Mouse (Mus musculus) limb, embryonic 13.5 days (tissue): ENCODE results near the gene Akt3. TPM values are rescaled to one million over a fixed set of nuclear protein-coding genes. Genes with fewer than 3 reads are reported as not detected.

Experiments used
- ATAC-seq: fragments of 200-750 bp; cut with Nextera tagmentation; 2 replicates; pipeline ENCODE4 v1.8.0; 2017; ENCODE audit warnings: low read depth, moderate number of reproducible peaks, moderate TSS enrichment; ENCODE audit not compliant: low FRiP score
- H3K27ac ChIP-seq: fragments of 300-500 bp; sonication (generic); 2 replicates; pipeline ENCODE4 v1.5.1; 2015; ENCODE audit warnings: inconsistent platforms, mild to moderate bottlenecking, moderate library complexity
- H3K27me3 ChIP-seq: fragments of 300-500 bp; sonication (generic); 2 replicates; pipeline ENCODE4 v1.6.1; 2015; ENCODE audit warnings: mild to moderate bottlenecking, inconsistent platforms
- H3K36me3 ChIP-seq: fragments of 300-500 bp; sonication (generic); 2 replicates; pipeline ENCODE4 v1.6.1; 2015; ENCODE audit warnings: inconsistent platforms, mild to moderate bottlenecking, moderate library complexity
- H3K4me1 ChIP-seq: fragments of 300-500 bp; sonication (generic); 2 replicates; pipeline ENCODE4 v1.6.1; 2015; ENCODE audit warnings: inconsistent platforms
- H3K4me2 ChIP-seq: fragments of 300-500 bp; sonication (generic); replicated peaks from 2 replicates; pipeline ENCODE4 v1.6.1; 2015; ENCODE audit warnings: inconsistent platforms, mild to moderate bottlenecking, moderate library complexity
- H3K4me3 ChIP-seq: fragments of 300-500 bp; sonication (generic); 2 replicates; pipeline ENCODE4 v1.5.1; 2015; ENCODE audit warnings: moderate library complexity, mild to moderate bottlenecking, inconsistent platforms
- H3K9ac ChIP-seq: fragments of 300-500 bp; sonication (generic); 2 replicates; pipeline ENCODE4 v1.6.1; 2015; ENCODE audit warnings: mild to moderate bottlenecking, inconsistent platforms
- H3K9me3 ChIP-seq: fragments of 300-500 bp; sonication (generic); 2 replicates; pipeline ENCODE4 v1.6.1; 2016; ENCODE audit warnings: inconsistent platforms
- WGBS: fragments of 180-500 bp; shearing (Covaris S2); methylation state at CpG from one replicate; pipeline ENCODE4 v1.1.7; 2015; 5-methylcytosine and 5-hydroxymethylcytosine counted together
- polyA plus RNA-seq: library from polyadenylated mRNA; unstranded; fragments of >200 nt; fragmentation: Nextera tagmentation; extraction: Ambion mirVana; gene quantifications from 2 replicates; pipeline ENCODE4 v1.2.1, GENCODE M21; 2015

The Akt3 gene
- polyA plus RNA-seq, 1 experiment from 2014 or later: 7.1 TPM

GRCm38 (mm10) chr1:177175436-177175835 is 82.6 kb downstream of the Akt3 start:
- Histone ChIP-seq H3K4me3 (no peak overlapping the region), H3K27me3 (no peaks in the 10 kb centered on the region), H3K9ac (no peak overlapping the region), H3K36me3 (no peaks in the 10 kb centered on the region), H3K4me1 (no peaks in the 10 kb centered on the region), H3K27ac (no peak overlapping the region), H3K9me3 (no peaks in the 10 kb centered on the region), H3K4me2 (no peak overlapping the region)
- ATAC-seq: no peak

DNA sequence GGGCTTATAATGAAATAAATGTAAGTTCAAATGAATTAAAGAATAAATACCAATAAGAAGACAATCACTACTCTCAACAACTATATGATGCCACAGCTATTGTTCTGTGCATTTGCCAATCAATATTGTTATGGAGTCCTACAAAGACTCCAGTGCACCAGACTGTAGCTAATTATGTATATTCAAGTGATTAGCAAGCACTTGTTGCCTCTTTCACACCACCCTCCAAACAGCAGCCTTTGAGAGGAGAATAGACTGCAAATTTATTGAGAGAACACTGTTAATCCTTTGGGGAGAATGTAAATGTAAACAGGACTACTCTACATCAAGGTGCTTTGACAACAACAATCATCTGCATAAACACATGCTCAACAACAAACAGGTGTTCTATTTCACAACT is 86.7 kb downstream of the Akt3 start:
- ATAC-seq: no peak
- no peak overlapping the region for H3K27ac ChIP-seq
- H3K4me1 ChIP-seq: no peaks in the 10 kb centered on the region
- H3K4me2 ChIP-seq: no peak overlapping the region
- no peak overlapping the region for H3K4me3 ChIP-seq
- H3K9me3 ChIP-seq: no peaks in the 10 kb centered on the region
- no peaks in the 10 kb centered on the region for H3K36me3 ChIP-seq
- no peak overlapping the region for H3K9ac ChIP-seq
- H3K27me3 ChIP-seq: no peaks in the 10 kb centered on the region

DNA sequence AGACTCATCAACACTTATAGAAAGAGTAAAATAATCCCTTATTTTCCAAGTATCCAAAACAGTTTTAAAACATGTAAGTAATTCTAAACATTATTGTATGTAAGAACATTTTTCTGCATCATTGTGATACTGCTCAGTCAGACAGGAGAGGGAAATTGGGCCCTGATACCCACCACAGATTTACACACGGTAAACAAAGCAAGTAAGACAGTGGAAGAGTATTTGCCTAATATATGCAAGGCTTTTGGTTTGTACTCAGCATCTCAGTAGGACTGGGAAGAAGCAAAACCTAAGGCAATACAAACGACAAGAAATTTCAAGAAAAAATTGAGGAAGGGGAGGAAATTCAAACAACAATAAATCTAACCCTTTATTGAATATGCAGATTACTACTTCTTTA is 92.2 kb downstream of the Akt3 start:
- no peaks in the 10 kb centered on the region for H3K36me3 ChIP-seq
- no peaks in the 10 kb centered on the region for H3K27me3 ChIP-seq
- no peak for ATAC-seq
- H3K27ac ChIP-seq: no peak overlapping the region
- no peak overlapping the region for H3K4me3 ChIP-seq
- no peak overlapping the region for H3K4me2 ChIP-seq
- 47% methylated on average over 2 of the region's 2 CpGs for WGBS
- H3K9ac ChIP-seq: no peak overlapping the region
- no peaks in the 10 kb centered on the region for H3K9me3 ChIP-seq
- no peaks in the 10 kb centered on the region for H3K4me1 ChIP-seq

DNA sequence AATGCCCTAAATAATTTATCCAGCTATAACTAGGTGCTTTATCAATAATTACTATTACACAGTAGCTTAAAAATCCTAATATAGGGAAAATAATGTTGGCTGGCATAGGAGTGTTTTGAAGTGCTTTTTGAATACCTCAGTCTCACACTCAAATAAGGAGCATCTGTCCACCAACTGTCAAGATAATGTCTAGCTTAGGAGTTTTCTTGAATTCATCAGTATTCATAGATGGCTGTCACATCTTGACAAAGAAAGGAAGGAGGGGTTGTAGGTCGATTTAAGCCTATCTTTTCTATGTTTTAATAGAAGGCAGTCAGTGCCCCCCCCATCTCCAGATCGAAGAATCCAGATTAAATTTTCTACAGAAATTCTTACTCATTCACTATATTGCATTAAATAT is 92.7 kb downstream of the Akt3 start:
- H3K4me1 ChIP-seq: no peaks in the 10 kb centered on the region
- H3K36me3 ChIP-seq: no peaks in the 10 kb centered on the region
- WGBS: 86% methylated on average over 2 of the region's 2 CpGs
- H3K27me3 ChIP-seq: no peaks in the 10 kb centered on the region
- H3K9me3 ChIP-seq: no peaks in the 10 kb centered on the region
- H3K4me3 ChIP-seq: no peak overlapping the region
- no peak overlapping the region for H3K9ac ChIP-seq
- no peak overlapping the region for H3K27ac ChIP-seq
- H3K4me2 ChIP-seq: no peak overlapping the region
- no peak for ATAC-seq

DNA sequence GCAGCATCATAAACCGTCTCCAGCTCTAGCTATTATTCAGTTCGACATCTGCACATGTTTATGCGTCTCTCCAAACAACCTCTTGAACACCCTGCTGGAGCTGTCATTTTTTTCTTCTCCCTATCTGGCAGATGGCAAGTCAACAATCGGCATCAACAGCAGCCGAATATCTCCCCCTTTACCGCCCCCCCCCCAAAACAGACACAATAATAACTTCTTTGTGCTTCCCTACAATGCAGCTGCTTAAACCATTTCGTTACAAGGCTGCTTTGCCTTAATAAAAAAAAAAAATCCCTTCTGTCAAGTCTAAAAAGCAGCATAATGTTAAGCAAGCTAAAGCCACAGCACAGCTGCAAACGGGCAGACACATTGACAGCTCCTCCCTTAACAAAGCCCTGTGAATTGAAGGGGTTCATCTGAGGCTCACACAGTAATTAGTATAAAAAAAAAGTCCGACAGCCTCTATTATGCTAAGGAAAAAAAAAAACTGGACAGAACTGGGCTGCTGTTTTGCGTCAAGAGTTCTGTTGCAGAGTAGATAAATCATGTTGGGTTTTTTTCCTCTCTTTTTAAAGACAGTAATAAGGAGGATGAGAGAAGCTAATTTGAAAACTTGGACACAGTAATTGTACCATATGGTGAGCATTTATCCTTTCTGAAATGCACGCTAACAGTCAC is 107.5 kb downstream of the Akt3 start:
- Histone ChIP-seq H3K4me2 (peak overlapping the region; percentile 12; the same call in 1 of the 2 replicates), H3K9me3 (no peaks in the 10 kb centered on the region), H3K4me1 (peaks cover 9% of the 10 kb centered on the region; the same call in 1 of the 2 replicates), H3K27ac (no peak overlapping the region), H3K36me3 (no peaks in the 10 kb centered on the region), H3K27me3 (no peaks in the 10 kb centered on the region), H3K4me3 (no peak overlapping the region), H3K9ac (no peak overlapping the region)
- ATAC-seq: peak; percentile 67
- WGBS: 16% methylated on average over 11 of the region's 11 CpGs

DNA sequence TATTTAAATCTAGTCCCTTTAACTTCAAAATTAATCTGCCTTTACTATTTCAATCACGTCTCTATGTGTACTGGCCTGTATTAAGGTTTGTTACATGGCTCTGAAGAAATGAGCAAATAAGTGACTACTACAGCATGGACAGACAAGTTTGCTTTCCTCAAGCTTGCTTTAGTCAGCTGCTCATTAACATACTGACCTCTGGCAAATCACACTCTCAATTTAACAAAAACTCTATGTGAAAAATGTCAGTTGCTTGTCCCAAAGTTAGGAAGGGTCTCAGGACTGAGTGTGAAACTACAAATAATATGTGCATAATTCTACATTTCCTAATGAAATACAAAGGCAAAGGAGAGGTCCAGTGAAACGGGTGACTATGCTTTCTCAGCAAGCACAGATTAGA is 109.3 kb downstream of the Akt3 start:
- no peak for ATAC-seq
- 54% methylated on average over 2 of the region's 2 CpGs for WGBS
- H3K36me3 ChIP-seq: no peaks in the 10 kb centered on the region
- H3K9ac ChIP-seq: no peak overlapping the region
- no peaks in the 10 kb centered on the region for H3K27me3 ChIP-seq
- no peak overlapping the region for H3K4me2 ChIP-seq
- no peaks in the 10 kb centered on the region for H3K9me3 ChIP-seq
- no peak overlapping the region for H3K4me3 ChIP-seq
- H3K27ac ChIP-seq: no peak overlapping the region
- H3K4me1 ChIP-seq: peaks cover 9% of the 10 kb centered on the region; the same call in 1 of the 2 replicates

DNA sequence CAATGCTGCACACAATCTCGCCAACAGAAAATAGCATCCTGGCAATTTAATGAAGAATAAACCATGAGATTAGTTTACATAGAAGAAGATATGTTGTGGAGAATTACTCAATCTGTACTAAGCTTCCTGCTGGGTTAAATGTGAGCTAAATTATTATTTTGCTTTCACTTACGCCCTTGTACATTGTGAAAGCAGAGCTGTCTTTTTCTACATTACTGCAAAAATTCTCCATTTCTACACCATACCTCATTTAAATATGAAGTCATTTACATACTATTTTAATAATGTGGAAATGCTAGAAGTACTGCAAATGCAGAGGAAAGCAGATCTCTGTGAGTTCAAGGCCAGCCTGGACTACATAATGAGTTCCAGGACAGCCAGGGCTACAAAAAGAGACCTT is 116.5 kb downstream of the Akt3 start:
- no peaks in the 10 kb centered on the region for H3K9me3 ChIP-seq
- no peak overlapping the region for H3K27ac ChIP-seq
- no peaks in the 10 kb centered on the region for H3K27me3 ChIP-seq
- no peaks in the 10 kb centered on the region for H3K36me3 ChIP-seq
- ATAC-seq: no peak
- H3K4me2 ChIP-seq: no peak overlapping the region
- no peaks in the 10 kb centered on the region for H3K4me1 ChIP-seq
- no peak overlapping the region for H3K4me3 ChIP-seq
- WGBS: 89% methylated on average over 2 of the region's 2 CpGs
- H3K9ac ChIP-seq: no peak overlapping the region

GRCm38 (mm10) chr1:177139652-177140051 is 118.4 kb downstream of the Akt3 start:
- Histone ChIP-seq H3K4me2 (no peak overlapping the region), H3K9ac (no peak overlapping the region), H3K4me3 (no peak overlapping the region), H3K4me1 (no peaks in the 10 kb centered on the region), H3K27me3 (no peaks in the 10 kb centered on the region), H3K36me3 (no peaks in the 10 kb centered on the region), H3K27ac (no peak overlapping the region), H3K9me3 (no peaks in the 10 kb centered on the region)
- 83% methylated on average over 6 of the region's 6 CpGs for WGBS
- no peak for ATAC-seq

GRCm38 (mm10) chr1:177131458-177131857 is 126.5 kb downstream of the Akt3 start:
- H3K27ac ChIP-seq: no peak overlapping the region
- no peaks in the 10 kb centered on the region for H3K27me3 ChIP-seq
- no peak overlapping the region for H3K9ac ChIP-seq
- H3K4me2 ChIP-seq: no peak overlapping the region
- ATAC-seq: no peak
- no peaks in the 10 kb centered on the region for H3K9me3 ChIP-seq
- 0 out of 2 replicates have a peak, but pooled peaks cover 4% of the 10 kb centered on the region for H3K4me1 ChIP-seq
- no peaks in the 10 kb centered on the region for H3K36me3 ChIP-seq
- WGBS: 61% methylated on average over 2 of the region's 2 CpGs
- H3K4me3 ChIP-seq: no peak overlapping the region

GRCm38 (mm10) chr1:177126674-177127073 is 131.3 kb downstream of the Akt3 start:
- no peak overlapping the region for H3K9ac ChIP-seq
- H3K27me3 ChIP-seq: no peaks in the 10 kb centered on the region
- H3K4me3 ChIP-seq: no peak overlapping the region
- H3K9me3 ChIP-seq: no peaks in the 10 kb centered on the region
- WGBS: 82% methylated on average over 8 of the region's 8 CpGs
- H3K27ac ChIP-seq: no peak overlapping the region
- no peak overlapping the region for H3K4me2 ChIP-seq
- H3K4me1 ChIP-seq: no peaks in the 10 kb centered on the region
- H3K36me3 ChIP-seq: no peaks in the 10 kb centered on the region
- ATAC-seq: no peak

DNA sequence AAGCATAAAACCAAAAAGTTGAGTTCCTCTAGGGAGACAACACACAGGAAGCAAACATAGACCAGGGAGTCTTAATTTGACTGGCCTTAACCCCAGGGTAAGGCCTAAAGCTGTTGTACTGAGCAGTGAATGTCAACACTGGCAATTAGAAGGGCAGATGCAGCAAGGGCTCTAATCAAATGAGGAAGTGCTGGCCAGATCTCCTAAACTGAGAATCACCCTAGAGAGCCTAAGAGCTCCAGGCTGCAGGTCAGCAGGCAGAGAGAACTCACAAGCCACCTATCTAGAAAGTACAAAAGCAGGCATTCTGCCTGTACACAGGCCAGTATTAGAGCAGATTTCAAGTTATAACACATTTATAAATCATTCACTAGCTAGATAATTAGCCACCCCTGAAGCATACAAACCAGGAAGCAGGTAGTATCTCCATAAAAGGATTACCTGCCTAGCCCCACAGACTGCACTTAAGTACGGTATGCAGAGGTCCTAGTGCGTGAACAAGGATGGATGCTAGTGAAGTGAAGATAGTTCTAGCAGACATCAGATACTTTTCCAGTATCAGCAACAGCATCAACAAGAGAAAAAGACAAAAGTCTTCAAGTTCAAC is 147.2 kb downstream of the Akt3 start:
- H3K4me1 ChIP-seq: no peaks in the 10 kb centered on the region
- no peaks in the 10 kb centered on the region for H3K36me3 ChIP-seq
- H3K9ac ChIP-seq: no peak overlapping the region
- WGBS: 78% methylated on average over 2 of the region's 2 CpGs
- H3K9me3 ChIP-seq: no peaks in the 10 kb centered on the region
- H3K27me3 ChIP-seq: no peaks in the 10 kb centered on the region
- no peak for ATAC-seq
- no peak overlapping the region for H3K27ac ChIP-seq
- no peak overlapping the region for H3K4me3 ChIP-seq
- H3K4me2 ChIP-seq: no peak overlapping the region

- 91% methylated on average over 5 of the region's 5 CpGs for WGBS
These were observed 167.5 kb downstream of the Akt3 start for GRCm38 (mm10) chr1:177090465-177090864.

DNA sequence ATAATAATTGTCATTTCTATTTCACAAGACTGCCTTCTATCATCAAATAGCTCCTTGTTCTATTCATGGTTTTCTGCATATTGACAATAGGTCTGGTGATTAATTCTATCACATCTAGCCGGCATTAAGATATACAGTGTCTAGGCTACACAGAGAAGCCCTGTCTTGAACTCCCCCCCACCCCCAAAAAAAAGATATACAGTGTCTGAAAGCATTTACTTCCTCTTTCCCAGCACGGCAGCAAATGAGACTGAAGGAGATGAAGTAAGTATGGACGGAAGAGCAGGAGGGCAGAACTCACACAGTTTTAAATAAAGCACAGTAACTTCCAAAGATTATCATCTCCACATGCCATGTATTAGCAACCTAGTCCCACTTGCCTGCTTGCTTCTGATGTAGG is 168.5 kb downstream of the Akt3 start:
- Histone ChIP-seq H3K4me3 (no peak overlapping the region), H3K4me2 (no peak overlapping the region), H3K27ac (no peak overlapping the region), H3K36me3 (no peaks in the 10 kb centered on the region), H3K27me3 (no peaks in the 10 kb centered on the region), H3K9me3 (no peaks in the 10 kb centered on the region), H3K9ac (no peak overlapping the region), H3K4me1 (no peaks in the 10 kb centered on the region)
- 64% methylated on average over 3 of the region's 3 CpGs for WGBS
- no peak for ATAC-seq

More at GRCm38 (mm10) chr1:177090465-177090864, 167.5 kb downstream of the Akt3 start:
- no peak overlapping the region for H3K4me2 ChIP-seq
- H3K9me3 ChIP-seq: no peaks in the 10 kb centered on the region
- no peak overlapping the region for H3K4me3 ChIP-seq
- ATAC-seq: no peak
- no peak overlapping the region for H3K27ac ChIP-seq
- peaks cover 6% of the 10 kb centered on the region for H3K36me3 ChIP-seq
- no peak overlapping the region for H3K9ac ChIP-seq
- no peaks in the 10 kb centered on the region for H3K27me3 ChIP-seq
- no peaks in the 10 kb centered on the region for H3K4me1 ChIP-seq
